Mouse (Mus musculus) ES-E14 (cell line): ENCODE data around the gene Nectin4. TPM values are rescaled to one million over a fixed set of nuclear protein-coding genes. Genes with fewer than 3 reads are reported as not detected.
A peak's percentile ranks its signal among the peaks of the same experiment; 100 is the strongest.

Experiments used
- DNase-seq: peaks from one replicate; pipeline ENCODE4 v3.0.0-alpha.2; 2013; ENCODE audit warnings: low read depth, low spot score
- H3K27ac ChIP-seq: 2 replicates; pipeline ENCODE4 v1.5.1; 2012; ENCODE audit warnings: low read depth, mild to moderate bottlenecking, low read length, moderate library complexity, mixed read lengths; ENCODE audit not compliant: poor library complexity, insufficient read depth, severe bottlenecking
- H3K36me3 ChIP-seq: 2 replicates; pipeline ENCODE4 v1.6.1; 2012; ENCODE audit warnings: mild to moderate bottlenecking, low read length, moderate library complexity, mixed read lengths; ENCODE audit not compliant: control insufficient read depth, poor library complexity, insufficient read depth, severe bottlenecking
- H3K4me1 ChIP-seq, 2 experiments: fragments of 150-350 bp in 1 of 2; sonication (generic) in 1 of 2; 2 replicates each; pipeline ENCODE4 v1.6.1; 2012; ENCODE audit warnings: low read length in 2 of 2, mild to moderate bottlenecking in 1 of 2, mixed read lengths in 1 of 2; ENCODE audit not compliant: control insufficient read depth in 2 of 2, insufficient read depth in 2 of 2, poor library complexity in 1 of 2
- H3K4me3 ChIP-seq, 2 experiments: fragments of 150-350 bp in 1 of 2; sonication (generic) in 1 of 2; 2 replicates each; pipeline ENCODE4 v1.5.1; 2012; ENCODE audit warnings: low read length in 2 of 2, low read depth in 1 of 2, mild to moderate bottlenecking in 1 of 2, mixed read lengths in 1 of 2; ENCODE audit not compliant: insufficient read depth in 1 of 2, poor library complexity in 1 of 2, severe bottlenecking in 1 of 2
- H3K9ac ChIP-seq: 2 replicates; pipeline ENCODE4 v1.6.1; 2012; ENCODE audit warnings: low read depth, mild to moderate bottlenecking, low read length, mixed read lengths; ENCODE audit not compliant: poor library complexity, insufficient read depth, severe bottlenecking
- H3K9me3 ChIP-seq: fragments of 150-350 bp; sonication (generic); 2 replicates; pipeline ENCODE4 v1.6.1; 2012; ENCODE audit warnings: low read depth, mild to moderate bottlenecking, low read length; ENCODE audit not compliant: control insufficient read depth, insufficient read depth
- CHD2 ChIP-seq: IDR thresholded peaks from 2 replicates; pipeline ENCODE4 v1.6.1; 2014; ENCODE audit warnings: mild to moderate bottlenecking, low read depth, low read length, inconsistent platforms
- HCFC1 ChIP-seq: IDR thresholded peaks from 2 replicates; pipeline ENCODE4 v1.6.1; 2012; ENCODE audit warnings: low read length, inconsistent platforms, borderline replicate concordance; ENCODE audit not compliant: insufficient read depth
- MAFK ChIP-seq: IDR thresholded peaks from 2 replicates; pipeline ENCODE4 v1.6.1; 2014; ENCODE audit warnings: mild to moderate bottlenecking, low read depth, low read length, inconsistent platforms; ENCODE audit not compliant: insufficient read depth
- ZC3H11A ChIP-seq: IDR thresholded peaks from 2 replicates; pipeline ENCODE4 v1.6.1; 2012; ENCODE audit warnings: low read depth, mild to moderate bottlenecking, inconsistent platforms, low read length, borderline replicate concordance
- ZNF384 ChIP-seq: IDR thresholded peaks from 2 replicates; pipeline ENCODE4 v1.6.1; 2012; ENCODE audit warnings: low read depth, low read length, inconsistent platforms
- in situ Hi-C, 2 experiments: fragments of 600-800 bp; cut with MboI; formaldehyde crosslinking; loops; one replicate each; pipeline ENCODE4 v1.15.1; 2025; ENCODE audit warnings: low sequenced_read_pairs in 2 of 2, inconsistent platforms in 1 of 2; ENCODE audit not compliant: unreplicated experiment in 2 of 2
- total RNA-seq: library from RNA; depleted of rRNA; stranded (reverse); fragments of 300-350 nt; gene quantifications from 2 replicates; pipeline ENCODE4 v1.2.3, GENCODE M21; 2012

Nectin4 gene
- total RNA-seq, 1 experiment: 1.9 TPM

DNA sequence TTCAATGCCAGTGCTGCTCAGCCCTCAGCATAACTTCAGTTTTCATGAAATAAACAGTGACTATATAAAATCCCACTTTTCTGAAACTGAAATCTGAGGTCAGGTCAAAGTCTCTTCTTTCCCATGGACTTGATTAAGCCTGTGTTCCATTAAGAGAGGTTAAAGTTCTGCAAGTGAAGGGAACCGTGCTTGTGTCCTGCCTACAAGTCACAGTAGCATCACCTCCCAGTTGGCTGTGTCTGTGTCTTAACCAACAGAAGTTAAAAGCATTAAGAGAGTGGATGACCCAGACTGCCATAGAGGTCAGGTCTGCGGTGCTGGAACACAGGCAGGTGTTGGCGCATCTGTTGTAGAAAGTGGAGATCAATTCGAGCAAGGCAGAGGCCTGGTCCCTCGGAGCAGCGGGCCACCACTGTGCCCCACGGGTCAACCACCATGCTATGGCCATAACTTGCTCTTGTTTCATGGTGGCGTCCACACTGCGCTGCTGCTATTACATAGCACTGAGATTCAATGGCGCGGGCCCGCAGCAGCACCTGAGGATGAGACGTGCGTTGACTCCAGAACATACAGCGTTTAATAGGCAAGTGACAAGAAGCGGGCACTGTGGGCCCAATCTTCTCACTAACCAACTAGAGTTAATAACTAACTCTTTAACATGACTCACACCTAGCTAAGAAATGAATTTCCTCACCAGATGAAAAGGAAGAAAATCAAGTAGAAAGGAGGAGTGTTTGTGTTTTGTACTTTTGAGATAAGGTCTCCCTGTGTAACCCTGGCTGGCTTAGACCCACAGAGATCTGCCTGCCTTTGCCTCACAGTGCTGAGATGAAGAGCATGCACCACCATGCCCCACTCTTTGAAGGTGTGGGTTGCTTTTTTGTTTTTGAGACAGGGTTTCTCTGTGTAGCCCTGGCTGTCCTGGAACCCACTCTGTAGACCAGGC lies 27.4 kb upstream of the Nectin4 start:
- Histone ChIP-seq H3K4me3 (no peak overlapping the region), H3K4me1 (no peaks in the 10 kb centered on the region; a peak in 1 of 4 replicates), H3K36me3 (peaks cover 28% of the 10 kb centered on the region), H3K9me3 (no peaks in the 10 kb centered on the region), H3K27ac (no peak overlapping the region), H3K9ac (no peak overlapping the region)
- in situ Hi-C loops: no loop called here
- TF ChIP-seq ZC3H11A: no peak
- TF ChIP-seq HCFC1: no peak
- TF ChIP-seq MAFK: no peak
- no peak for TF ChIP-seq ZNF384
- no peak for TF ChIP-seq CHD2
- DNase-seq: no peak

DNA sequence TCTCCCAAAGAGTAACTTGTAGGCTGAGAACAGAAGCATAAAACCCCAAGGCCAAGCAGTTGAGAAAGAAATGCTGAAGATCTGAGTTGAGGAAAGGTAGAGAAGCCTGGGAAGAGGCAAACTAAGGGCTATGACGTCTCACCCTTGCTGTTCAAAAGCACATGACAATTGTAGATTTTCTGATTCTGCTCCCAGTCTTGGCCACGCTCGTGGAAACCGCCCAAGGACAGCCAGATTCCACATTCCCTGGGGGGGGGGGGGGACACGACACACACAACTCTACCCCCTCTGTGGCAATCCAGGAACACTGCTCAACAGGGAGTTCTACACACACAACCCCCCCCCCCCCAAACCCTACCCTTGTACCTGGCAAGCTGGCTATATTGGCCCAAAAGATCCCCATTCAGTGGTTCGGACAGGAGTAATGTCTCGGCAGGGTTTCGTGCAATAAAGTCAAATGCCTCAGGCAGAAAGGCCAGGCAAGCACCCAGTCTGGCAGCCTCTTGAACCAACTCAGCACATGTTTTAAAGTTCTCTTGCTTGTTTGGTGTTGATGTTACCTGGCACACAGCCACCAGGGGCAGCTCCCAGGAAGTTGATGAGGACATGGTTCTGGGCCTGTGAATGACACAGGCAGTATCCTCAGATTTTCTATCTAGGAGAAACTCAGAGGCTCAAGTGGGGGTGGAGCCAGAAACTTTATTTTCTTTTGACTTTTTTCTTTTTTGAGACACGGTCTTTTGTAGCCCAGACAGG lies 25.8 kb upstream of the Nectin4 start:
- H3K4me1 ChIP-seq: no peaks in the 10 kb centered on the region; a peak in 1 of 4 replicates
- no peak overlapping the region for H3K27ac ChIP-seq
- no peak for DNase-seq
- no peak overlapping the region for H3K4me3 ChIP-seq
- TF ChIP-seq ZC3H11A (no peak), ZNF384 (no peak), MAFK (no peak), HCFC1 (no peak), CHD2 (no peak)
- in situ Hi-C loops: no loop called here
- H3K9ac ChIP-seq: no peak overlapping the region
- no peaks in the 10 kb centered on the region for H3K9me3 ChIP-seq
- H3K36me3 ChIP-seq: peaks cover 25% of the 10 kb centered on the region

DNA sequence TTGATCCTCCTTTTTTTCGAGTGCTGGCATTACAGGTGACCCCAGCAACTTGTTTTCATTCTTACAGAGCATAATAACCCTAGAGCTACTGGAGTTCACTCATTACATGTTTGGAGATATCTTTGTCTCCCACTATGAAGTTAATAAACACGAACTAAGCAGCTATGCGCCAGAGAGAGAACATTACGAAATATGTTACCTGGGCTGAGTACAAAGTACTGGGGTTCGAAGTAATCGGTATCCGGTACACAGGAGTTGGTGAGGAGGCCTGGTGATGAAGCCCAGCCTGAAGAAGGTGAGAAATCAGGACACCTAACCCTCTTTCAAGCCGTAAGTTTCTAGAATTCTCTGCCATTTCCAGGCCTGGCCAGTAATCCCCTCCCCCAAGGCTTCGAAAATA lies 25.2 kb upstream of the Nectin4 start:
- TF ChIP-seq HCFC1 (no peak), CHD2 (no peak), MAFK (no peak), ZNF384 (no peak), ZC3H11A (no peak)
- H3K9ac ChIP-seq: peak overlapping the region; percentile 81; the same call in 1 of the 2 replicates
- H3K9me3 ChIP-seq: no peaks in the 10 kb centered on the region
- H3K4me1 ChIP-seq: no peaks in the 10 kb centered on the region; a peak in 1 of 4 replicates
- H3K4me3 ChIP-seq: peak overlapping the region; percentile 77 to 89
- in situ Hi-C loops: no loop called here
- no peak for DNase-seq
- peaks cover 26% of the 10 kb centered on the region for H3K36me3 ChIP-seq
- H3K27ac ChIP-seq: no peak overlapping the region; the same call in 1 of the 2 replicates

DNA sequence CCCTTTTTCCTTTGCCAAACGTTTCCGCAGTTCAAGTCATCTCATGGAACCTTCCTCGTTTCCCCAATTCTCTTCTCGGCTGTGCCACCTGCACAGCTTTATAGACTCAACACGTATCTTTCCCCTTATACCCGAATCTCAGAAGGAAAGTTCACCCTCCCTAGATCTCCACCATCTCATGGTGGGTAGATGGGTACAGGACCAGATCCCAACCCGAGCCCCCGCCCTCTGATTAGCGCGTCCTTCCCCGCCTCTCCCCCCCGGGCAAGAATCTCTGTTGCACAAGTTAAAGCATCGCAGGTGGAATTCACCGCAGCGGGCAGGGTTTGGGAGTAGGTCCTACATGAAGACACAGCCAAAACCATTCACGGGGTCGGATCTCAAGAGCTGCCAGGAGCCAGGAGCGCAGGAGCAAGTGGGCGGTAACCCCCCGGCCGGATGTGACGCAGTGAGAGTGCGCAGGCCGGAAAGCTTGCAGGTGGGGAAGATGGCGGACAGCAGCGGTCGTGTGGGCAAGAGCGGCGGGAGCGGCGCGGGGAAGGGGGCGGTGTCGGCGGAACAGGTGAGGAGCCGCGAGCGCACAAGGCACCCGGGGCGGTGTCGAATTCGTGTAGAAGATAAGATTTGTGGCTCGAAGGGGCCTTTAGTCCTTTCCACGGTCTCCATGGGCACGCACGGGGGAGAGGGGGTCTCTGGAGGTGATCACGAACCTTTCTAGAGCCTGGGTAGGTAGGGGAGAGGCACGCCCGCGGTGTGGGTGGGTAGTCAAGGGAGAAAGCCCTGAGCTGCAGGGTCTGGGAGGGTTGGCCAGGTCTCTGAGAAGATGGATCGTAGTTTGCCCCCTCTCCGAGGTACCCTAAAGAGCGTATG lies 24.4 kb upstream of the Nectin4 start, which contains the start of the genes Nit1 and Pfdn2:
Gene Nit1 (minus strand): TSS at position 422 of the 870 bp plus-strand sequence.
Gene Pfdn2 (plus strand): TSS at position 446 of the 870 bp plus-strand sequence.
- TF ChIP-seq HCFC1 (peak; percentile 83), CHD2 (no peak)
- peak within 1 kb of the TSS; percentile 77 to 89 for H3K4me3 ChIP-seq
- H3K27ac ChIP-seq: peak within 1 kb of the TSS; percentile 60; the same call in 1 of the 2 replicates
- H3K9ac ChIP-seq: peak within 1 kb of the TSS; percentile 93
- no peaks in the 10 kb centered on the region for H3K9me3 ChIP-seq
- peaks cover 26% of the 10 kb centered on the region for H3K36me3 ChIP-seq
- DNase-seq: peak; percentile 87
- in situ Hi-C loops: no loop called here
- H3K4me1 ChIP-seq: no peaks in the 10 kb centered on the region; a peak in 1 of 4 replicates
